Mouse (Mus musculus): ENCODE measurements around the gene Fam166a. TPM values are rescaled to one million over a fixed set of nuclear protein-coding genes. Genes with fewer than 3 reads are reported as not detected.

Fam166a gene
- total and polyA plus RNA-seq, 2 experiments from 2014 or later: not detected

GRCm38 (mm10) chr2:25266720-25267119 is 48.2 kb downstream of the Fam166a start:
- TF ChIP-seq CTCF (IDR thresholded peaks at IDR 0.05; ENCODE audit: low read depth): no peak
- TF ChIP-seq EP300 (IDR thresholded peaks at IDR 0.05; ENCODE audit: low read depth): no peak
- Histone ChIP-seq H3K36me3 (replicated peaks; ENCODE audit: control insufficient read depth, insufficient read depth, low read length) (peaks cover 22% of the 10 kb centered on the region), H3K4me3 (ENCODE audit: low read depth, low read length) (no peak overlapping the region), H3K9me3 (replicated peaks; ENCODE audit: control insufficient read depth, low read length) (no peaks in the 10 kb centered on the region), H3K4me2 (ENCODE audit: low read depth, low read length) (no peak overlapping the region), H3K4me1 (ENCODE audit: control insufficient read depth, insufficient read depth) (peaks cover 35% of the 10 kb centered on the region), H3K27me3 (ENCODE audit: control insufficient read depth, insufficient read depth, low read length) (no peaks in the 10 kb centered on the region), H3K27ac (ENCODE audit: low read depth) (no peak overlapping the region), H3K9ac (replicated peaks; ENCODE audit: low read depth, low read length) (no peak overlapping the region)
- ATAC-seq (ENCODE audit: insufficient read depth, low read depth) (no peak), DNase-seq (ENCODE audit: low spot score) (no peak)
- WGBS: 31% methylated on average over 2 of the region's 2 CpGs

GRCm38 (mm10) chr2:25267241-25267640 is 48.7 kb downstream of the Fam166a start:
- H3K9me3 ChIP-seq (replicated peaks; ENCODE audit: control insufficient read depth, low read length): no peaks in the 10 kb centered on the region
- H3K27ac ChIP-seq (ENCODE audit: low read depth): no peak overlapping the region
- DNase-seq (ENCODE audit: low spot score): no peak
- H3K27me3 ChIP-seq (ENCODE audit: control insufficient read depth, insufficient read depth, low read length): no peaks in the 10 kb centered on the region
- no peak for ATAC-seq (ENCODE audit: insufficient read depth, low read depth)
- no peak overlapping the region for H3K4me2 ChIP-seq (ENCODE audit: low read depth, low read length)
- no peak overlapping the region for H3K4me3 ChIP-seq (ENCODE audit: low read depth, low read length)
- peaks cover 22% of the 10 kb centered on the region for H3K36me3 ChIP-seq (replicated peaks; ENCODE audit: control insufficient read depth, insufficient read depth, low read length)
- H3K9ac ChIP-seq (replicated peaks; ENCODE audit: low read depth, low read length): no peak overlapping the region
- peaks cover 35% of the 10 kb centered on the region for H3K4me1 ChIP-seq (ENCODE audit: control insufficient read depth, insufficient read depth)
- TF ChIP-seq EP300 (IDR thresholded peaks at IDR 0.05; ENCODE audit: low read depth) (no peak), CTCF (IDR thresholded peaks at IDR 0.05; ENCODE audit: low read depth) (no peak)

- 57% methylated on average over 4 of the region's 4 CpGs for WGBS
- H3K9me3 ChIP-seq (replicated peaks; ENCODE audit: control insufficient read depth, low read length): no peaks in the 10 kb centered on the region
- DNase-seq (ENCODE audit: low spot score) (no peak), ATAC-seq (ENCODE audit: insufficient read depth, low read depth) (no peak)
- TF ChIP-seq CTCF (IDR thresholded peaks at IDR 0.05; ENCODE audit: low read depth): no peak
- no peak for TF ChIP-seq EP300 (IDR thresholded peaks at IDR 0.05; ENCODE audit: low read depth)
- no peak overlapping the region for H3K4me2 ChIP-seq (ENCODE audit: low read depth, low read length)
- peaks cover 22% of the 10 kb centered on the region for H3K36me3 ChIP-seq (replicated peaks; ENCODE audit: control insufficient read depth, insufficient read depth, low read length)
- no peak overlapping the region for H3K4me3 ChIP-seq (ENCODE audit: low read depth, low read length)
- no peak overlapping the region for H3K9ac ChIP-seq (replicated peaks; ENCODE audit: low read depth, low read length)
- peaks cover 36% of the 10 kb centered on the region for H3K4me1 ChIP-seq (ENCODE audit: control insufficient read depth, insufficient read depth)
- H3K27ac ChIP-seq (ENCODE audit: low read depth): no peak overlapping the region
- H3K27me3 ChIP-seq (ENCODE audit: control insufficient read depth, insufficient read depth, low read length): no peaks in the 10 kb centered on the region
Observed at GRCm38 (mm10) chr2:25267746-25268309, 49.3 kb downstream of the Fam166a start.

Other genes starting within 250 kb of the Fam166a start
Only the 30 nearest of the 32 such genes appear.
- 68.3 and 86.7 TPM in 2 replicates for gene Nsmf, start 164.4 kb upstream of the Fam166a start, total RNA-seq (2014; rRNA removed; ENCODE audit: low replicate concordance)
- gene Nsmf, start 164.4 kb upstream of the Fam166a start, polyA plus RNA-seq (2015; fragmentation: Nextera tagmentation; extraction: Ambion mirVana): 33.5 and 36.0 TPM in 2 replicates
- not detected in 2 replicates for gene Entpd8, start 138.4 kb upstream of the Fam166a start, total RNA-seq (2014; rRNA removed; ENCODE audit: low replicate concordance)
- not detected in 2 replicates for gene Entpd8, start 138.4 kb upstream of the Fam166a start, polyA plus RNA-seq (2015; fragmentation: Nextera tagmentation; extraction: Ambion mirVana)
- gene Noxa1, start 123.6 kb upstream of the Fam166a start, total RNA-seq (2014; rRNA removed; ENCODE audit: low replicate concordance): not detected in 2 replicates
- not detected in 2 replicates for gene Noxa1, start 123.6 kb upstream of the Fam166a start, polyA plus RNA-seq (2015; fragmentation: Nextera tagmentation; extraction: Ambion mirVana)
- gene Nrarp, start 38.0 kb upstream of the Fam166a start, total RNA-seq (2014; rRNA removed; ENCODE audit: low replicate concordance): 34.1 and 38.1 TPM in 2 replicates
- 8.8 and 9.6 TPM in 2 replicates for gene Nrarp, start 38.0 kb upstream of the Fam166a start, polyA plus RNA-seq (2015; fragmentation: Nextera tagmentation; extraction: Ambion mirVana)
- 4.9 and 8.6 TPM in 2 replicates for gene Tor4a, start 21.9 kb upstream of the Fam166a start, total RNA-seq (2014; rRNA removed; ENCODE audit: low replicate concordance)
- gene Tor4a, start 21.9 kb upstream of the Fam166a start, polyA plus RNA-seq (2015; fragmentation: Nextera tagmentation; extraction: Ambion mirVana): 4.4 and 5.2 TPM in 2 replicates
- 49.0 and 63.7 TPM in 2 replicates for gene Nelfb, start 7.3 kb upstream of the Fam166a start, total RNA-seq (2014; rRNA removed; ENCODE audit: low replicate concordance)
- 38.4 and 41.9 TPM in 2 replicates for gene Nelfb, start 7.3 kb upstream of the Fam166a start, polyA plus RNA-seq (2015; fragmentation: Nextera tagmentation; extraction: Ambion mirVana)
- not detected in 2 replicates for gene Stpg3, start 4.1 kb upstream of the Fam166a start, total RNA-seq (2014; rRNA removed; ENCODE audit: low replicate concordance)
- not detected in 2 replicates for gene Stpg3, start 4.1 kb upstream of the Fam166a start, polyA plus RNA-seq (2015; fragmentation: Nextera tagmentation; extraction: Ambion mirVana)
- 665 and 888 TPM in 2 replicates for gene Tubb4b, start 6.0 kb downstream of the Fam166a start, total RNA-seq (2014; rRNA removed; ENCODE audit: low replicate concordance)
- 217 and 244 TPM in 2 replicates for gene Tubb4b, start 6.0 kb downstream of the Fam166a start, polyA plus RNA-seq (2015; fragmentation: Nextera tagmentation; extraction: Ambion mirVana)
- gene Slc34a3, start 15.6 kb downstream of the Fam166a start, total RNA-seq (2014; rRNA removed; ENCODE audit: low replicate concordance): not detected in 2 replicates
- not detected in 2 replicates for gene Slc34a3, start 15.6 kb downstream of the Fam166a start, polyA plus RNA-seq (2015; fragmentation: Nextera tagmentation; extraction: Ambion mirVana)
- gene Rnf224, start 18.0 kb downstream of the Fam166a start, total RNA-seq (2014; rRNA removed; ENCODE audit: low replicate concordance): not detected in 2 replicates
- gene Rnf224, start 18.0 kb downstream of the Fam166a start, polyA plus RNA-seq (2015; fragmentation: Nextera tagmentation; extraction: Ambion mirVana): not detected in 2 replicates
- 2.4 and 4.1 TPM in 2 replicates for gene Rnf208, start 23.5 kb downstream of the Fam166a start, total RNA-seq (2014; rRNA removed; ENCODE audit: low replicate concordance)
- 0.92 and 1.1 TPM in 2 replicates for gene Rnf208, start 23.5 kb downstream of the Fam166a start, polyA plus RNA-seq (2015; fragmentation: Nextera tagmentation; extraction: Ambion mirVana)
- not detected in 2 replicates for gene Cysrt1, start 23.7 kb downstream of the Fam166a start, total RNA-seq (2014; rRNA removed; ENCODE audit: low replicate concordance)
- gene Cysrt1, start 23.7 kb downstream of the Fam166a start, polyA plus RNA-seq (2015; fragmentation: Nextera tagmentation; extraction: Ambion mirVana): not detected in 2 replicates
- gene AL732309.1, start 28.1 kb downstream of the Fam166a start, total RNA-seq (2014; rRNA removed; ENCODE audit: low replicate concordance): 4.8 and 6.9 TPM in 2 replicates
- gene AL732309.1, start 28.1 kb downstream of the Fam166a start, polyA plus RNA-seq (2015; fragmentation: Nextera tagmentation; extraction: Ambion mirVana): 0.97 and 1.6 TPM in 2 replicates
- 35.3 and 42.0 TPM in 2 replicates for gene Tmem203, start 36.7 kb downstream of the Fam166a start, total RNA-seq (2014; rRNA removed; ENCODE audit: low replicate concordance)
- gene Tmem203, start 36.7 kb downstream of the Fam166a start, polyA plus RNA-seq (2015; fragmentation: Nextera tagmentation; extraction: Ambion mirVana): 25.6 and 26.5 TPM in 2 replicates
- gene Tprn, start 43.9 kb downstream of the Fam166a start, total RNA-seq (2014; rRNA removed; ENCODE audit: low replicate concordance): 5.2 and 5.4 TPM in 2 replicates
- 3.6 and 3.7 TPM in 2 replicates for gene Tprn, start 43.9 kb downstream of the Fam166a start, polyA plus RNA-seq (2015; fragmentation: Nextera tagmentation; extraction: Ambion mirVana)
- gene Ssna1, start 53.7 kb downstream of the Fam166a start, total RNA-seq (2014; rRNA removed; ENCODE audit: low replicate concordance): 58.9 and 110 TPM in 2 replicates
- gene Ssna1, start 53.7 kb downstream of the Fam166a start, polyA plus RNA-seq (2015; fragmentation: Nextera tagmentation; extraction: Ambion mirVana): 111 and 117 TPM in 2 replicates
- 31.4 and 48.6 TPM in 2 replicates for gene Anapc2, start 53.7 kb downstream of the Fam166a start, total RNA-seq (2014; rRNA removed; ENCODE audit: low replicate concordance)
- gene Anapc2, start 53.7 kb downstream of the Fam166a start, polyA plus RNA-seq (2015; fragmentation: Nextera tagmentation; extraction: Ambion mirVana): 41.0 and 46.5 TPM in 2 replicates
- gene Tmem210, start 69.4 kb downstream of the Fam166a start, total RNA-seq (2014; rRNA removed; ENCODE audit: low replicate concordance): not detected in 2 replicates
- not detected in 2 replicates for gene Tmem210, start 69.4 kb downstream of the Fam166a start, polyA plus RNA-seq (2015; fragmentation: Nextera tagmentation; extraction: Ambion mirVana)
- gene Lrrc26, start 71.2 kb downstream of the Fam166a start, total RNA-seq (2014; rRNA removed; ENCODE audit: low replicate concordance): not detected in 2 replicates
- 1.2 TPM in 1 of 2 replicates, not detected in the other for gene Lrrc26, start 71.2 kb downstream of the Fam166a start, polyA plus RNA-seq (2015; fragmentation: Nextera tagmentation; extraction: Ambion mirVana)
- 0.46 TPM in 1 of 2 replicates, not detected in the other for gene Grin1, start 100.4 kb downstream of the Fam166a start, total RNA-seq (2014; rRNA removed; ENCODE audit: low replicate concordance)
- gene Grin1, start 100.4 kb downstream of the Fam166a start, polyA plus RNA-seq (2015; fragmentation: Nextera tagmentation; extraction: Ambion mirVana): not detected in 2 replicates
- gene Man1b1, start 113.6 kb downstream of the Fam166a start, total RNA-seq (2014; rRNA removed; ENCODE audit: low replicate concordance): 20.1 and 41.2 TPM in 2 replicates
- gene Man1b1, start 113.6 kb downstream of the Fam166a start, polyA plus RNA-seq (2015; fragmentation: Nextera tagmentation; extraction: Ambion mirVana): 18.8 and 19.5 TPM in 2 replicates
- gene Dpp7, start 137.6 kb downstream of the Fam166a start, total RNA-seq (2014; rRNA removed; ENCODE audit: low replicate concordance): 9.0 and 13.2 TPM in 2 replicates
- 4.3 and 4.6 TPM in 2 replicates for gene Dpp7, start 137.6 kb downstream of the Fam166a start, polyA plus RNA-seq (2015; fragmentation: Nextera tagmentation; extraction: Ambion mirVana)
- gene Uap1l1, start 146.9 kb downstream of the Fam166a start, total RNA-seq (2014; rRNA removed; ENCODE audit: low replicate concordance): 1.3 and 10.9 TPM in 2 replicates
- gene Uap1l1, start 146.9 kb downstream of the Fam166a start, polyA plus RNA-seq (2015; fragmentation: Nextera tagmentation; extraction: Ambion mirVana): 13.0 and 14.3 TPM in 2 replicates
- 14.0 and 26.1 TPM in 2 replicates for gene Sapcd2, start 153.6 kb downstream of the Fam166a start, total RNA-seq (2014; rRNA removed; ENCODE audit: low replicate concordance)
- 5.6 and 6.4 TPM in 2 replicates for gene Sapcd2, start 153.6 kb downstream of the Fam166a start, polyA plus RNA-seq (2015; fragmentation: Nextera tagmentation; extraction: Ambion mirVana)
- gene Entpd2, start 177.1 kb downstream of the Fam166a start, total RNA-seq (2014; rRNA removed; ENCODE audit: low replicate concordance): 7.9 and 44.8 TPM in 2 replicates
- gene Entpd2, start 177.1 kb downstream of the Fam166a start, polyA plus RNA-seq (2015; fragmentation: Nextera tagmentation; extraction: Ambion mirVana): 3.5 and 4.2 TPM in 2 replicates
- 43.0 and 49.7 TPM in 2 replicates for gene Npdc1, start 180.6 kb downstream of the Fam166a start, total RNA-seq (2014; rRNA removed; ENCODE audit: low replicate concordance)
- 21.0 and 24.5 TPM in 2 replicates for gene Npdc1, start 180.6 kb downstream of the Fam166a start, polyA plus RNA-seq (2015; fragmentation: Nextera tagmentation; extraction: Ambion mirVana)
- gene Fut7, start 204.5 kb downstream of the Fam166a start, total RNA-seq (2014; rRNA removed; ENCODE audit: low replicate concordance): not detected in 2 replicates
- not detected in 2 replicates for gene Fut7, start 204.5 kb downstream of the Fam166a start, polyA plus RNA-seq (2015; fragmentation: Nextera tagmentation; extraction: Ambion mirVana)
- 27.6 and 32.0 TPM in 2 replicates for gene Abca2, start 210.0 kb downstream of the Fam166a start, total RNA-seq (2014; rRNA removed; ENCODE audit: low replicate concordance)
- gene Abca2, start 210.0 kb downstream of the Fam166a start, polyA plus RNA-seq (2015; fragmentation: Nextera tagmentation; extraction: Ambion mirVana): 2.4 and 3.6 TPM in 2 replicates
- 2.4 and 4.5 TPM in 2 replicates for gene Clic3, start 238.1 kb downstream of the Fam166a start, total RNA-seq (2014; rRNA removed; ENCODE audit: low replicate concordance)
- gene Clic3, start 238.1 kb downstream of the Fam166a start, polyA plus RNA-seq (2015; fragmentation: Nextera tagmentation; extraction: Ambion mirVana): 6.5 and 7.4 TPM in 2 replicates
- 71.9 and 90.7 TPM in 2 replicates for gene Paxx, start 242.3 kb downstream of the Fam166a start, total RNA-seq (2014; rRNA removed; ENCODE audit: low replicate concordance)
- 42.7 and 45.5 TPM in 2 replicates for gene Paxx, start 242.3 kb downstream of the Fam166a start, polyA plus RNA-seq (2015; fragmentation: Nextera tagmentation; extraction: Ambion mirVana)